In genomic region chr2:165733701-165734100, GRCm38 (mm10) we compare ENCODE assay signal across 13 mouse cellular contexts.
A peak's percentile ranks its signal among the peaks of the same experiment; 100 is the strongest.
DNase-seq lines count a peak whose midpoint lies in the region; ATAC-seq lines count a peak whose summit lies in the region.
"Had no signal": no experiment of that assay in that cellular context is flagged by ENCODE, and none has a peak within 500 bp of the region (broad histone marks: within the 10 kb centered on the region; RNA-seq: fewer than 3 reads in every experiment).

No protein-coding gene starts in this region.

- no peak overlapping the region for H3K9ac ChIP-seq in limb, embryonic 15.5 days
- H3K9ac ChIP-seq: forebrain, postnatal 0 days; liver, embryonic 13.5 days; neural tube, embryonic 12.5 days had no signal

- intact Hi-C loops in left cerebral cortex, postnatal 14 days (cut with DNase I): no loop called here

- peak; percentile 39 for DNase-seq in adrenal gland, postnatal 10 days
- no peak for DNase-seq in adrenal gland, adult 2 months
- DNase-seq in lung, postnatal 36 days: peak; percentile 19
- DNase-seq in lung, postnatal 4 days: no peak
- peak; percentile 47 for DNase-seq in heart, postnatal 4 days
- DNase-seq in left cerebral cortex, postnatal 14 days (ENCODE audit: low spot score in 2 of 2): no peak
- DNase-seq in right cerebral cortex, postnatal 10 days (ENCODE audit: low spot score in 2 of 2): no peak
- DNase-seq: cerebellum, adult 8-10 months; forebrain, postnatal 0 days; liver, embryonic 13.5 days; thymus, adult 18-20 months had no signal

- peaks cover 20% of the 10 kb centered on the region for H3K4me1 ChIP-seq in limb, embryonic 15.5 days
- H3K4me1 ChIP-seq: liver, embryonic 13.5 days had no signal

- H3K4me2 ChIP-seq in limb, embryonic 15.5 days: no peak overlapping the region
- H3K4me2 ChIP-seq: liver, embryonic 13.5 days; neural tube, embryonic 12.5 days had no signal

- H3K9me3 ChIP-seq in limb, embryonic 15.5 days: no peaks in the 10 kb centered on the region
- H3K9me3 ChIP-seq: liver, embryonic 13.5 days had no signal

- WGBS in limb, embryonic 15.5 days: 51% methylated on average over 8 of the region's 8 CpGs

- ATAC-seq in limb, embryonic 15.5 days (ENCODE audit: insufficient number of reproducible peaks, low FRiP score, low TSS enrichment, low read depth): no peak
- ATAC-seq: forebrain, postnatal 0 days had no signal

- H3K4me3 ChIP-seq in limb, embryonic 15.5 days: no peak overlapping the region
- H3K4me3 ChIP-seq: liver, embryonic 13.5 days; neural tube, embryonic 12.5 days had no signal

- H3K27me3 ChIP-seq in limb, embryonic 15.5 days: no peaks in the 10 kb centered on the region; the same call in 1 of the 2 replicates
- H3K27me3 ChIP-seq: liver, embryonic 13.5 days; neural tube, embryonic 12.5 days had no signal

- no peaks in the 10 kb centered on the region for H3K36me3 ChIP-seq in limb, embryonic 15.5 days
- H3K36me3 ChIP-seq: liver, embryonic 13.5 days had no signal

- 0 out of 2 replicates have a peak overlapping the region, but pooled peaks have one; percentile 29 for H3K27ac ChIP-seq in limb, embryonic 15.5 days
- H3K27ac ChIP-seq: liver, embryonic 13.5 days; neural tube, embryonic 12.5 days had no signal

Comparison
In these comparisons a context has a peak if more than half of its experiments do, and no peak if none do; other contexts are left out.
1. DNase-seq: peak in adrenal gland, postnatal 10 days (single experiment), lung, postnatal 36 days (single experiment) and heart, postnatal 4 days (single experiment); none in adrenal gland, adult 2 months (single experiment), lung, postnatal 4 days (0 of 2), left cerebral cortex, postnatal 14 days (0 of 2) and right cerebral cortex, postnatal 10 days (0 of 2).